Mouse (Mus musculus) testis, adult 2 months (tissue): Measurements from ENCODE around the gene Aprt. TPM values are rescaled to one million over a fixed set of nuclear protein-coding genes. Genes with fewer than 3 reads are reported as not detected.

Experiments used
- H3K27ac ChIP-seq: fragments of 200-500 bp; 2 replicates; pipeline ENCODE4 v1.5.1; 2012; ENCODE audit warnings: low read depth, low read length; ENCODE audit not compliant: control insufficient read depth, insufficient read depth
- H3K27me3 ChIP-seq: fragments of 200-500 bp; 2 replicates; pipeline ENCODE4 v1.6.1; 2012; ENCODE audit warnings: mild to moderate bottlenecking, low read length, moderate library complexity; ENCODE audit not compliant: control insufficient read depth, insufficient read depth
- H3K36me3 ChIP-seq: fragments of 200-500 bp; 2 replicates; pipeline ENCODE4 v1.6.1; 2012; ENCODE audit warnings: mild to moderate bottlenecking, low read length; ENCODE audit not compliant: control insufficient read depth, insufficient read depth
- H3K4me1 ChIP-seq: fragments of 200-500 bp; 2 replicates; pipeline ENCODE4 v1.6.1; 2012; ENCODE audit warnings: low read length; ENCODE audit not compliant: control insufficient read depth, insufficient read depth
- H3K4me3 ChIP-seq: fragments of 200-500 bp; 2 replicates; pipeline ENCODE4 v1.5.1; 2012; ENCODE audit warnings: low read depth, mild to moderate bottlenecking, low read length, moderate library complexity, mixed read lengths; ENCODE audit not compliant: control insufficient read depth
- CTCF ChIP-seq: fragments of 200-500 bp; IDR thresholded peaks from 2 replicates; pipeline ENCODE4 v1.5.1; 2012; ENCODE audit warnings: low read depth, mild to moderate bottlenecking, inconsistent platforms, low read length, moderate library complexity; ENCODE audit not compliant: control insufficient read depth, insufficient read depth, insufficient replicate concordance
- POLR2A ChIP-seq: fragments of 200-500 bp; IDR thresholded peaks from 2 replicates; pipeline ENCODE4 v1.6.1; 2012; ENCODE audit warnings: low read depth, mild to moderate bottlenecking, inconsistent platforms, low read length, moderate library complexity; ENCODE audit not compliant: control insufficient read depth
- polyA plus RNA-seq: library from polyadenylated mRNA; depleted of rRNA; stranded (reverse); fragments of >200 nt; gene quantifications from 2 replicates; pipeline ENCODE4 v1.2.3, GENCODE M21; 2012

Gene Aprt
- polyA plus RNA-seq, 1 experiment: 267 TPM

GRCm38 (mm10) chr8:122617947-122618546 lies 41.3 kb upstream of the Aprt start:
- H3K27ac ChIP-seq: no peak overlapping the region
- TF ChIP-seq CTCF (peak; percentile 29; the same call in 1 of the 2 replicates), POLR2A (no peak)
- no peak overlapping the region for H3K4me3 ChIP-seq
- H3K27me3 ChIP-seq: no peaks in the 10 kb centered on the region
- no peaks in the 10 kb centered on the region for H3K36me3 ChIP-seq
- no peaks in the 10 kb centered on the region for H3K4me1 ChIP-seq

- no peaks in the 10 kb centered on the region for H3K27me3 ChIP-seq
- TF ChIP-seq CTCF (no peak), POLR2A (no peak)
- peaks cover 4% of the 10 kb centered on the region; the same call in 1 of the 2 replicates for H3K4me1 ChIP-seq
- H3K27ac ChIP-seq: no peak overlapping the region
- no peaks in the 10 kb centered on the region for H3K36me3 ChIP-seq
- H3K4me3 ChIP-seq: no peak overlapping the region; the same call in 1 of the 2 replicates
These were observed 39.6 kb upstream of the Aprt start for GRCm38 (mm10) chr8:122616181-122616905.

- peaks cover 9% of the 10 kb centered on the region for H3K4me1 ChIP-seq
- H3K4me3 ChIP-seq: peak within 1 kb of the TSS; percentile 96
- no peaks in the 10 kb centered on the region for H3K36me3 ChIP-seq
- no peaks in the 10 kb centered on the region for H3K27me3 ChIP-seq
- H3K27ac ChIP-seq: peak within 1 kb of the TSS; percentile 67
- TF ChIP-seq CTCF (no peak), POLR2A (peak; percentile 82; the same call in 1 of the 2 replicates)
These were observed 34.8 kb upstream of the Aprt start, which contains the start of the genes Galns and Trappc2l for GRCm38 (mm10) chr8:122611295-122612133. Gene Galns (minus strand): TSS chr8:122611463. Gene Trappc2l (plus strand): TSS chr8:122611640.

- Histone ChIP-seq H3K36me3 (no peaks in the 10 kb centered on the region), H3K27ac (peak overlapping the region; percentile 64; the same call in 1 of the 2 replicates), H3K27me3 (no peaks in the 10 kb centered on the region), H3K4me1 (peaks cover 9% of the 10 kb centered on the region), H3K4me3 (peak overlapping the region; percentile 96)
- no peak for TF ChIP-seq POLR2A
- no peak for TF ChIP-seq CTCF
These were observed 34.0 kb upstream of the Aprt start for GRCm38 (mm10) chr8:122610612-122611277.

- Histone ChIP-seq H3K4me3 (no peak overlapping the region), H3K36me3 (no peaks in the 10 kb centered on the region), H3K27ac (no peak overlapping the region), H3K4me1 (peaks cover 9% of the 10 kb centered on the region), H3K27me3 (no peaks in the 10 kb centered on the region)
- no peak for TF ChIP-seq POLR2A
- TF ChIP-seq CTCF: no peak
These were observed 33.5 kb upstream of the Aprt start for GRCm38 (mm10) chr8:122610209-122610608.

- TF ChIP-seq POLR2A (no peak), CTCF (no peak)
- H3K27me3 ChIP-seq: no peaks in the 10 kb centered on the region
These were observed 30.1 kb upstream of the Aprt start for GRCm38 (mm10) chr8:122606810-122607209.

GRCm38 (mm10) chr8:122605367-122605766 lies 28.7 kb upstream of the Aprt start:
- Histone ChIP-seq H3K27ac (no peak overlapping the region), H3K27me3 (no peaks in the 10 kb centered on the region), H3K4me1 (no peaks in the 10 kb centered on the region; the same call in 1 of the 2 replicates), H3K4me3 (no peak overlapping the region), H3K36me3 (no peaks in the 10 kb centered on the region)
- TF ChIP-seq POLR2A (no peak), CTCF (no peak)

More at GRCm38 (mm10) chr8:122606810-122607209, 30.1 kb upstream of the Aprt start:
- no peak overlapping the region for H3K4me3 ChIP-seq
- H3K36me3 ChIP-seq: no peaks in the 10 kb centered on the region
- no peak overlapping the region for H3K27ac ChIP-seq
- H3K4me1 ChIP-seq: peaks cover 5% of the 10 kb centered on the region
